Mouse (Mus musculus) ovary, postnatal 14 days (tissue): ENCODE results near the gene Mlec.

Experiments
- DNase-seq: peaks from one replicate; pipeline ENCODE4 v3.0.0; 2022; ENCODE audit warnings: low spot score

Mlec gene

GRCm38 (mm10) chr5:115158040-115158983 lies at the start of gene Mlec:
Mlec (minus strand) TSS chr5:115158179.
- peak; percentile 97 for DNase-seq

- no peak for DNase-seq
Observed at GRCm38 (mm10) chr5:115207244-115207643, 49.3 kb upstream of the Mlec start.

GRCm38 (mm10) chr5:115204562-115205311 lies 46.8 kb upstream of the Mlec start:
- no peak for DNase-seq

- DNase-seq = no peak
Observed at GRCm38 (mm10) chr5:115203735-115204561, 46.0 kb upstream of the Mlec start.

- DNase-seq = no peak
Observed at GRCm38 (mm10) chr5:115194626-115195221, 36.7 kb upstream of the Mlec start.

- DNase-seq = no peak
Observed at GRCm38 (mm10) chr5:115193669-115194625, 36.0 kb upstream of the Mlec start, which contains the start of gene Cabp1. Cabp1 (minus strand) TSS chr5:115194381.

GRCm38 (mm10) chr5:115193226-115193625 lies 35.2 kb upstream of the Mlec start:
- peak; percentile 52 for DNase-seq

- DNase-seq = no peak
Observed at GRCm38 (mm10) chr5:115192828-115193195, 34.8 kb upstream of the Mlec start.

GRCm38 (mm10) chr5:115191880-115192827 lies 34.2 kb upstream of the Mlec start:
- no peak for DNase-seq

GRCm38 (mm10) chr5:115190081-115190480 lies 32.1 kb upstream of the Mlec start:
- DNase-seq = no peak

- DNase-seq = no peak
Observed at GRCm38 (mm10) chr5:115188824-115189223, 30.8 kb upstream of the Mlec start.

- peak; percentile 90 for DNase-seq
Observed at GRCm38 (mm10) chr5:115187188-115188131, 29.5 kb upstream of the Mlec start.

GRCm38 (mm10) chr5:115186371-115187073 lies 28.5 kb upstream of the Mlec start:
- DNase-seq = no peak

- no peak for DNase-seq
Observed at GRCm38 (mm10) chr5:115184726-115185125, 26.7 kb upstream of the Mlec start.

GRCm38 (mm10) chr5:115183482-115183881 lies 25.5 kb upstream of the Mlec start:
- DNase-seq = no peak

- DNase-seq = no peak
Observed at GRCm38 (mm10) chr5:115182925-115183324, 24.9 kb upstream of the Mlec start.

GRCm38 (mm10) chr5:115181248-115181940 lies 23.4 kb upstream of the Mlec start:
- no peak for DNase-seq
